Mouse (Mus musculus): ENCODE data around the gene Dhx58. TPM values are rescaled to one million over a fixed set of nuclear protein-coding genes. Genes with fewer than 3 reads are reported as not detected.
"Not testable (repeated sequence)": the region's sequence is repeated elsewhere in the genome, so short reads cannot be mapped to it uniquely, and the experiment has no call there.

The Dhx58 gene
- polyA plus RNA-seq, 1 experiment from 2014 or later, result 9.8 TPM

- Histone ChIP-seq H3K27me3 (replicated peaks; ENCODE audit: control insufficient read depth, insufficient read depth, low read length) (no peaks in the 10 kb centered on the region), H3K27ac (ENCODE audit: low read depth, low read length) (no peak overlapping the region), H3K9me3 (ENCODE audit: control insufficient read depth) (no peaks in the 10 kb centered on the region), H3K4me1 (replicated peaks; ENCODE audit: control insufficient read depth, insufficient read depth, low read length) (no peaks in the 10 kb centered on the region), H3K4me2 (replicated peaks; ENCODE audit: low read depth) (no peak overlapping the region), H3K9ac (ENCODE audit: low read depth, low read length) (no peak overlapping the region), H3K4me3 (ENCODE audit: low read depth, low read length) (no peak overlapping the region), H3K36me3 (ENCODE audit: control insufficient read depth, insufficient read depth) (no peaks in the 10 kb centered on the region)
- ATAC-seq, result no peak
- WGBS, result 54% methylated on average over 7 of the region's 7 CpGs
- TF ChIP-seq CTCF (IDR thresholded peaks at IDR 0.05; ENCODE audit: low read depth), result no peak
Observed at GRCm38 (mm10) chr11:100677810-100678209, 26.3 kb downstream of the Dhx58 start.

GRCm38 (mm10) chr11:100673169-100673568 is 30.9 kb downstream of the Dhx58 start:
- Histone ChIP-seq H3K27me3 (replicated peaks; ENCODE audit: control insufficient read depth, insufficient read depth, low read length) (no peaks in the 10 kb centered on the region), H3K9ac (ENCODE audit: low read depth, low read length) (no peak overlapping the region), H3K4me3 (ENCODE audit: low read depth, low read length) (no peak overlapping the region), H3K27ac (ENCODE audit: low read depth, low read length) (no peak overlapping the region), H3K9me3 (ENCODE audit: control insufficient read depth) (no peaks in the 10 kb centered on the region), H3K4me2 (replicated peaks; ENCODE audit: low read depth) (0 out of 2 replicates have a peak overlapping the region, but pooled peaks have one; percentile 33), H3K4me1 (replicated peaks; ENCODE audit: control insufficient read depth, insufficient read depth, low read length) (no peaks in the 10 kb centered on the region), H3K36me3 (ENCODE audit: control insufficient read depth, insufficient read depth) (no peaks in the 10 kb centered on the region)
- no peak for TF ChIP-seq CTCF (IDR thresholded peaks at IDR 0.05; ENCODE audit: low read depth)
- no peak for ATAC-seq
- 8% methylated on average over 23 of the region's 23 CpGs for WGBS

- no peak overlapping the region for H3K9ac ChIP-seq (ENCODE audit: low read depth, low read length)
- no peak for ATAC-seq
- WGBS, result 65% methylated on average over 2 of the region's 2 CpGs
- no peaks in the 10 kb centered on the region for H3K4me1 ChIP-seq (replicated peaks; ENCODE audit: control insufficient read depth, insufficient read depth, low read length)
- H3K27me3 ChIP-seq (replicated peaks; ENCODE audit: control insufficient read depth, insufficient read depth, low read length), result no peaks in the 10 kb centered on the region
- TF ChIP-seq CTCF (IDR thresholded peaks at IDR 0.05; ENCODE audit: low read depth), result no peak
- no peak overlapping the region for H3K27ac ChIP-seq (ENCODE audit: low read depth, low read length)
- no peak overlapping the region for H3K4me3 ChIP-seq (ENCODE audit: low read depth, low read length)
- no peaks in the 10 kb centered on the region for H3K9me3 ChIP-seq (ENCODE audit: control insufficient read depth)
- H3K4me2 ChIP-seq (replicated peaks; ENCODE audit: low read depth), result no peak overlapping the region
- H3K36me3 ChIP-seq (ENCODE audit: control insufficient read depth, insufficient read depth), result no peaks in the 10 kb centered on the region
Observed at GRCm38 (mm10) chr11:100671956-100672355, 32.1 kb downstream of the Dhx58 start.

- H3K4me1 ChIP-seq (replicated peaks; ENCODE audit: control insufficient read depth, insufficient read depth, low read length), result no peaks in the 10 kb centered on the region
- no peak overlapping the region for H3K27ac ChIP-seq (ENCODE audit: low read depth, low read length)
- no peak overlapping the region for H3K4me2 ChIP-seq (replicated peaks; ENCODE audit: low read depth)
- no peaks in the 10 kb centered on the region for H3K27me3 ChIP-seq (replicated peaks; ENCODE audit: control insufficient read depth, insufficient read depth, low read length)
- no peak overlapping the region for H3K4me3 ChIP-seq (ENCODE audit: low read depth, low read length)
- no peaks in the 10 kb centered on the region for H3K36me3 ChIP-seq (ENCODE audit: control insufficient read depth, insufficient read depth)
- no peak for TF ChIP-seq CTCF (IDR thresholded peaks at IDR 0.05; ENCODE audit: low read depth)
- no peak overlapping the region for H3K9ac ChIP-seq (ENCODE audit: low read depth, low read length)
- 86% methylated on average over 1 of the region's 1 CpGs for WGBS
- H3K9me3 ChIP-seq (ENCODE audit: control insufficient read depth), result no peaks in the 10 kb centered on the region
- ATAC-seq, result no peak
Observed at GRCm38 (mm10) chr11:100671049-100671448, 33.0 kb downstream of the Dhx58 start.

GRCm38 (mm10) chr11:100659806-100660205 is 44.3 kb downstream of the Dhx58 start:
- no peak overlapping the region for H3K9ac ChIP-seq (ENCODE audit: low read depth, low read length)
- H3K36me3 ChIP-seq (ENCODE audit: control insufficient read depth, insufficient read depth), result no peaks in the 10 kb centered on the region
- TF ChIP-seq CTCF (IDR thresholded peaks at IDR 0.05; ENCODE audit: low read depth), result no peak

GRCm38 (mm10) chr11:100656458-100656857 is 47.6 kb downstream of the Dhx58 start:
- Histone ChIP-seq H3K9me3 (ENCODE audit: control insufficient read depth) (no peaks in the 10 kb centered on the region), H3K4me1 (replicated peaks; ENCODE audit: control insufficient read depth, insufficient read depth, low read length) (no peaks in the 10 kb centered on the region), H3K4me2 (replicated peaks; ENCODE audit: low read depth) (no peak overlapping the region), H3K27me3 (replicated peaks; ENCODE audit: control insufficient read depth, insufficient read depth, low read length) (no peaks in the 10 kb centered on the region), H3K9ac (ENCODE audit: low read depth, low read length) (no peak overlapping the region), H3K36me3 (ENCODE audit: control insufficient read depth, insufficient read depth) (no peaks in the 10 kb centered on the region), H3K4me3 (ENCODE audit: low read depth, low read length) (no peak overlapping the region), H3K27ac (ENCODE audit: low read depth, low read length) (no peak overlapping the region)
- WGBS, result 24% methylated on average over 6 of the region's 6 CpGs
- no peak for TF ChIP-seq CTCF (IDR thresholded peaks at IDR 0.05; ENCODE audit: low read depth)
- ATAC-seq, result no peak

More at GRCm38 (mm10) chr11:100659806-100660205, 44.3 kb downstream of the Dhx58 start:
- Histone ChIP-seq H3K9me3 (ENCODE audit: control insufficient read depth) (no peaks in the 10 kb centered on the region), H3K27ac (ENCODE audit: low read depth, low read length) (no peak overlapping the region), H3K4me3 (ENCODE audit: low read depth, low read length) (no peak overlapping the region), H3K4me2 (replicated peaks; ENCODE audit: low read depth) (no peak overlapping the region), H3K4me1 (replicated peaks; ENCODE audit: control insufficient read depth, insufficient read depth, low read length) (no peaks in the 10 kb centered on the region), H3K27me3 (replicated peaks; ENCODE audit: control insufficient read depth, insufficient read depth, low read length) (no peaks in the 10 kb centered on the region)
- 66% methylated on average over 10 of the region's 10 CpGs for WGBS
- ATAC-seq, result no peak

- ATAC-seq; H3K4me3 ChIP-seq (ENCODE audit: low read depth, low read length); H3K4me2 ChIP-seq (replicated peaks; ENCODE audit: low read depth); H3K36me3 ChIP-seq (ENCODE audit: control insufficient read depth, insufficient read depth); H3K4me1 ChIP-seq (replicated peaks; ENCODE audit: control insufficient read depth, insufficient read depth, low read length); H3K27me3 ChIP-seq (replicated peaks; ENCODE audit: control insufficient read depth, insufficient read depth, low read length); H3K9me3 ChIP-seq (ENCODE audit: control insufficient read depth); H3K27ac ChIP-seq (ENCODE audit: low read depth, low read length); H3K9ac ChIP-seq (ENCODE audit: low read depth, low read length): not testable (repeated sequence)
- peak; percentile 39 for TF ChIP-seq CTCF (IDR thresholded peaks at IDR 0.05; ENCODE audit: low read depth)
- WGBS, result 56% methylated on average over 2 of the region's 3 CpGs
Observed at GRCm38 (mm10) chr11:100655589-100655988, 48.5 kb downstream of the Dhx58 start.
